Mouse (Mus musculus) C2C12 (cell line): Measurements from ENCODE around the gene Stard13.

Experiments used
- CTCF ChIP-seq: IDR thresholded peaks from one replicate; pipeline ENCODE4 v1.5.1; 2011; ENCODE audit not compliant: control insufficient read depth, insufficient read depth, insufficient read length
- USF1 ChIP-seq: IDR thresholded peaks from one replicate; pipeline ENCODE4 v1.6.1; 2011; ENCODE audit warnings: low read depth, mild to moderate bottlenecking, control low read depth, moderate library complexity

GRCm38 (mm10) chr5:151143955-151144354 lies 89.7 kb downstream of the Stard13 start:
- TF ChIP-seq CTCF: no peak
- no peak for TF ChIP-seq USF1
